Mouse (Mus musculus) MEL (cell line): ENCODE measurements around the gene Golga2.

Experiments used
- CTCF ChIP-seq, 3 experiments: IDR thresholded peaks in 2 of 3; conservative IDR thresholded peaks in 1 of 3; 2 replicates each; pipeline ENCODE4 v1.5.1; 2011 to 2012; ENCODE audit warnings: low read length in 3 of 3, low read depth in 2 of 3, mild to moderate bottlenecking in 2 of 3, improper control_type of control experiment in 1 of 3, inconsistent platforms in 1 of 3, mixed read lengths in 1 of 3, moderate library complexity in 1 of 3; ENCODE audit not compliant: control insufficient read depth in 1 of 3, insufficient read depth in 1 of 3, poor library complexity in 1 of 3, severe bottlenecking in 1 of 3
- ETS1 ChIP-seq: IDR thresholded peaks from 2 replicates; pipeline ENCODE4 v1.6.1; 2012; ENCODE audit warnings: low read depth, mild to moderate bottlenecking, inconsistent platforms, low read length, improper control_type of control experiment, moderate library complexity
- NELFE ChIP-seq: IDR thresholded peaks from 2 replicates; pipeline ENCODE4 v1.6.1; 2011; ENCODE audit warnings: low read depth, low read length, improper control_type of control experiment
- POLR2A ChIP-seq, 2 experiments: IDR thresholded peaks; 2 replicates each; pipeline ENCODE4 v1.6.1; 2011 to 2012; ENCODE audit warnings: low read length in 2 of 2, mild to moderate bottlenecking in 2 of 2, control low read depth in 1 of 2, improper control_type of control experiment in 1 of 2, low read depth in 1 of 2, moderate library complexity in 1 of 2; ENCODE audit not compliant: control insufficient read depth in 1 of 2, insufficient read depth in 1 of 2, poor library complexity in 1 of 2
- RAD21 ChIP-seq: IDR thresholded peaks from 2 replicates; pipeline ENCODE4 v1.6.1; 2011; ENCODE audit warnings: mild to moderate bottlenecking, low read depth, low read length, improper control_type of control experiment
- USF2 ChIP-seq, 2 experiments: IDR thresholded peaks; 2 replicates each; pipeline ENCODE4 v1.6.1; 2011 to 2012; ENCODE audit warnings: improper control_type of control experiment in 2 of 2, low read length in 2 of 2, borderline replicate concordance in 1 of 2, inconsistent platforms in 1 of 2, low read depth in 1 of 2, mild to moderate bottlenecking in 1 of 2; ENCODE audit not compliant: insufficient read depth in 1 of 2

- TF ChIP-seq ETS1 (no peak), POLR2A (IDR thresholded peaks at IDR 0.05; ENCODE audit: control insufficient read depth in 1 of 2, insufficient read depth in 1 of 2, low read depth in 1 of 2, low read length in 2 of 2, poor library complexity in 1 of 2) (no peak), CTCF (IDR thresholded peaks at IDR 0.05 in 2 of 3, conservative IDR thresholded peaks at IDR 0.05 in 1 of 3; ENCODE audit: control insufficient read depth in 1 of 3, insufficient read depth in 1 of 3, low read depth in 2 of 3, low read length in 3 of 3, poor library complexity in 1 of 3, severe bottlenecking in 1 of 3) (no peak), RAD21 (no peak), USF2 (IDR thresholded peaks at IDR 0.05; ENCODE audit: borderline replicate concordance in 1 of 2, insufficient read depth in 1 of 2, low read depth in 1 of 2, low read length in 2 of 2) (no peak), NELFE (no peak)
Observed at GRCm38 (mm10) chr2:32275823-32276222, 11.4 kb upstream of the Golga2 start.
